9 mouse cellular contexts compared by ENCODE assay signal in the genomic region with DNA sequence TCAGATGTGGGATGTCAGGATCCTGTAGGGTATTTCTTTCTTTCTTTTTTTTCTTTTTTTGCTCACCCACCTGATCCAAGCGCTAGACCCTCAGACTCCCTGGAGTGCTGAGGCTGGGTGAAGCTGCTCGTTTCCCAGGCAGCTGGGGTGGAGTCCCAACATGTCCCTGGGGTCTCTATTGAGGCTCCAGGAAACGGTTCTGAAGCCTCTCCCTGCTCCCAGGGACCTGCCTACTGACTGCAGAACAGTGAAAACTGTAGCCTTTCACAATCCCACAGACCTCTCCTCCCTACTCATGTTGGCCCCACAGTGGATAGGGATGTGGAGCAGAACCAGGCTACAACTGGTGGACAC. TPM values are rescaled to one million over a fixed set of nuclear protein-coding genes. Genes with fewer than 3 reads are reported as not detected.
DNase-seq lines count a peak whose midpoint lies in the region; ATAC-seq and TF ChIP-seq lines count a peak whose summit lies in the region.
"Had no signal": no experiment of that assay in that cellular context is flagged by ENCODE, and none has a peak within 500 bp of the region (broad histone marks: within the 10 kb centered on the region; RNA-seq: fewer than 3 reads in every experiment).

No protein-coding gene starts in this region.

- no peak for ATAC-seq in intestine, embryonic 15.5 days
- ATAC-seq in neural tube, embryonic 12.5 days (ENCODE audit: low FRiP score, low read depth), result no peak
- ATAC-seq in granulocyte monocyte progenitor cell, adult 5-6 weeks (replicated peaks; ENCODE audit: poor library complexity, severe bottlenecking), result no peak

- H3K4me3 ChIP-seq in left cerebral cortex, adult 2 months, result peak overlapping the region; percentile 100
- H3K4me3 ChIP-seq in embryonic fibroblast, embryonic 13.5 days (ENCODE audit: insufficient read depth, low read length), result peak overlapping the region; percentile 91
- H3K4me3 ChIP-seq in intestine, embryonic 15.5 days (replicated peaks), result peak overlapping the region; percentile 89
- H3K4me3 ChIP-seq in neural tube, embryonic 12.5 days, result peak overlapping the region; percentile 83; the same call in 1 of the 2 replicates

- 0 out of 2 replicates have a peak, but pooled peaks cover 3% of the 10 kb centered on the region for H3K36me3 ChIP-seq in intestine, embryonic 15.5 days
- H3K36me3 ChIP-seq in neural tube, embryonic 12.5 days, result peaks cover 5% of the 10 kb centered on the region

- H3K27ac ChIP-seq in left cerebral cortex, adult 2 months, result peak overlapping the region; percentile 97
- H3K27ac ChIP-seq in embryonic fibroblast, embryonic 13.5 days (ENCODE audit: insufficient read depth, low read length), result peak overlapping the region; percentile 63
- peak overlapping the region; percentile 17; the same call in 1 of the 2 replicates for H3K27ac ChIP-seq in intestine, embryonic 15.5 days
- H3K27ac ChIP-seq in neural tube, embryonic 12.5 days, result no peak overlapping the region

- H3K9me3 ChIP-seq in intestine, embryonic 15.5 days, result no peaks in the 10 kb centered on the region
- H3K9me3 ChIP-seq in neural tube, embryonic 12.5 days, result no peaks in the 10 kb centered on the region

- H3K4me2 ChIP-seq in intestine, embryonic 15.5 days (replicated peaks), result peak overlapping the region; percentile 83
- peak overlapping the region; percentile 88 for H3K4me2 ChIP-seq in neural tube, embryonic 12.5 days (replicated peaks)

- H3K4me1 ChIP-seq in embryonic fibroblast, embryonic 13.5 days (ENCODE audit: control insufficient read depth, insufficient read depth, low read length), result peaks cover 7% of the 10 kb centered on the region
- H3K4me1 ChIP-seq in intestine, embryonic 15.5 days (replicated peaks), result peaks cover 60% of the 10 kb centered on the region
- peaks cover 40% of the 10 kb centered on the region for H3K4me1 ChIP-seq in neural tube, embryonic 12.5 days

- TF ChIP-seq POLR2A in embryonic fibroblast, embryonic 13.5 days (IDR thresholded peaks at IDR 0.05; ENCODE audit: low read depth, low read length), result no peak

- H3K9ac ChIP-seq in intestine, embryonic 15.5 days, result peak overlapping the region; percentile 97
- peak overlapping the region; percentile 89; the same call in 1 of the 2 replicates for H3K9ac ChIP-seq in neural tube, embryonic 12.5 days

- no peak for TF ChIP-seq CTCF in left cerebral cortex, adult 2 months (IDR thresholded peaks at IDR 0.05)
- no peak for TF ChIP-seq CTCF in embryonic fibroblast, embryonic 13.5 days (IDR thresholded peaks at IDR 0.05; ENCODE audit: borderline replicate concordance, insufficient read depth, low read length)

- DNase-seq in left cerebral cortex, adult 2 months (ENCODE audit: extremely low spot score in 1 of 2, low spot score in 2 of 2), result no peak
- DNase-seq in left cerebral cortex, postnatal 14 days (ENCODE audit: low spot score in 2 of 2), result no peak
- DNase-seq in yolk sac, embryonic 10.5 days (ENCODE audit: low spot score), result no peak
- DNase-seq in left cerebral cortex, adult 11 months (ENCODE audit: low spot score), result no peak
- DNase-seq: retina, postnatal 1 day had no signal

- WGBS in intestine, embryonic 15.5 days, result 48% methylated on average over 3 of the region's 3 CpGs
- WGBS in neural tube, embryonic 12.5 days, result 50% methylated on average over 3 of the region's 3 CpGs

- H3K27me3 ChIP-seq in intestine, embryonic 15.5 days (replicated peaks), result no peaks in the 10 kb centered on the region
- H3K27me3 ChIP-seq in neural tube, embryonic 12.5 days (replicated peaks), result no peaks in the 10 kb centered on the region

- intact Hi-C loops in left cerebral cortex, adult 2 months (cut with DNase I), result loop anchor here (1.0 kb wide), 1 partner anchor 10 kb away; no protein-coding TSS in a partner anchor
- intact Hi-C loops in left cerebral cortex, postnatal 14 days (cut with DNase I), result no loop called here

RNA-seq across cellular contexts. Expression of a gene that starts 2.0 kb away (rescaled TPM):
- total RNA-seq in left cerebral cortex, adult 2 months (2021), result 100 to 1,000 TPM; 380 to 388 TPM
- 100 to 1,000 TPM; 367 to 400 TPM for total RNA-seq in left cerebral cortex, postnatal 14 days (2021)
- polyA plus RNA-seq in embryonic fibroblast, embryonic 13.5 days (2011; ENCODE audit: insufficient read length, low read depth, missing spikeins), result 684 and 894 TPM in 2 replicates
- polyA plus RNA-seq in intestine, embryonic 15.5 days (2015; fragmentation: Nextera tagmentation; extraction: Ambion mirVana), result 411 and 413 TPM in 2 replicates
- polyA plus RNA-seq in neural tube, embryonic 12.5 days (2016; fragmentation: Nextera tagmentation; extraction: Ambion mirVana), result 255 and 258 TPM in 2 replicates
- 63.8 and 77.3 TPM in 2 replicates for total RNA-seq in granulocyte monocyte progenitor cell, adult 5-6 weeks (2014; fragmentation: Nextera tagmentation)
- total RNA-seq in granulocyte monocyte progenitor cell, adult 5-6 weeks (2017), result 159 and 201 TPM in 2 replicates

RNA-seq across cellular contexts. Expression of a gene that starts 14.5 kb away (rescaled TPM):
- 10 to 100 TPM; 38.0 to 41.5 TPM for total RNA-seq in left cerebral cortex, adult 2 months (2021)
- total RNA-seq in left cerebral cortex, postnatal 14 days (2021), result 10 to 100 TPM; 41.1 to 50.0 TPM
- 35.9 and 38.8 TPM in 2 replicates for polyA plus RNA-seq in embryonic fibroblast, embryonic 13.5 days (2011; ENCODE audit: insufficient read length, low read depth, missing spikeins)
- 76.0 and 76.2 TPM in 2 replicates for polyA plus RNA-seq in intestine, embryonic 15.5 days (2015; fragmentation: Nextera tagmentation; extraction: Ambion mirVana)
- 91.7 and 96.3 TPM in 2 replicates for polyA plus RNA-seq in neural tube, embryonic 12.5 days (2016; fragmentation: Nextera tagmentation; extraction: Ambion mirVana)
- 28.1 and 62.3 TPM in 2 replicates for total RNA-seq in granulocyte monocyte progenitor cell, adult 5-6 weeks (2014; fragmentation: Nextera tagmentation)
- total RNA-seq in granulocyte monocyte progenitor cell, adult 5-6 weeks (2017), result 33.9 and 45.6 TPM in 2 replicates

RNA-seq across cellular contexts. Expression of a gene that starts 39.9 kb away (rescaled TPM):
- not detected for total RNA-seq in left cerebral cortex, adult 2 months (2021)
- under 1 TPM in 1 of 2 experiments, not detected in 1; 0.19 TPM for total RNA-seq in left cerebral cortex, postnatal 14 days (2021)
- polyA plus RNA-seq in embryonic fibroblast, embryonic 13.5 days (2011; ENCODE audit: insufficient read length, low read depth, missing spikeins), result 0.47 TPM in 1 of 2 replicates, not detected in the other
- 8.2 and 9.8 TPM in 2 replicates for polyA plus RNA-seq in intestine, embryonic 15.5 days (2015; fragmentation: Nextera tagmentation; extraction: Ambion mirVana)
- 1.8 and 2.2 TPM in 2 replicates for polyA plus RNA-seq in neural tube, embryonic 12.5 days (2016; fragmentation: Nextera tagmentation; extraction: Ambion mirVana)
- not detected in 2 replicates for total RNA-seq in granulocyte monocyte progenitor cell, adult 5-6 weeks (2014; fragmentation: Nextera tagmentation)
- total RNA-seq in granulocyte monocyte progenitor cell, adult 5-6 weeks (2017), result not detected in 2 replicates

RNA-seq across cellular contexts. Expression of a gene that starts 49.7 kb away (rescaled TPM):
- total RNA-seq in left cerebral cortex, adult 2 months (2021), result under 1 TPM in 1 of 2 experiments, not detected in 1; 0.07 TPM
- total RNA-seq in left cerebral cortex, postnatal 14 days (2021), result under 1 TPM in 1 of 2 experiments, not detected in 1; 0.30 TPM
- polyA plus RNA-seq in embryonic fibroblast, embryonic 13.5 days (2011; ENCODE audit: insufficient read length, low read depth, missing spikeins), result not detected in 2 replicates
- polyA plus RNA-seq in intestine, embryonic 15.5 days (2015; fragmentation: Nextera tagmentation; extraction: Ambion mirVana), result 2.2 and 2.8 TPM in 2 replicates
- 1.4 and 2.2 TPM in 2 replicates for polyA plus RNA-seq in neural tube, embryonic 12.5 days (2016; fragmentation: Nextera tagmentation; extraction: Ambion mirVana)
- 140 and 158 TPM in 2 replicates for total RNA-seq in granulocyte monocyte progenitor cell, adult 5-6 weeks (2014; fragmentation: Nextera tagmentation)
- total RNA-seq in granulocyte monocyte progenitor cell, adult 5-6 weeks (2017), result 95.1 and 117 TPM in 2 replicates

RNA-seq across cellular contexts. Expression of a gene that starts 51.6 kb away (rescaled TPM):
- 1 to 10 TPM in 1 of 2 experiments, under 1 TPM in 1; 0.61 to 1.2 TPM for total RNA-seq in left cerebral cortex, adult 2 months (2021)
- 1 to 10 TPM in 1 of 2 experiments, under 1 TPM in 1; 0.91 to 1.7 TPM for total RNA-seq in left cerebral cortex, postnatal 14 days (2021)
- polyA plus RNA-seq in embryonic fibroblast, embryonic 13.5 days (2011; ENCODE audit: insufficient read length, low read depth, missing spikeins), result not detected in 2 replicates
- polyA plus RNA-seq in intestine, embryonic 15.5 days (2015; fragmentation: Nextera tagmentation; extraction: Ambion mirVana), result 7.9 and 9.9 TPM in 2 replicates
- 0.99 and 2.0 TPM in 2 replicates for polyA plus RNA-seq in neural tube, embryonic 12.5 days (2016; fragmentation: Nextera tagmentation; extraction: Ambion mirVana)
- total RNA-seq in granulocyte monocyte progenitor cell, adult 5-6 weeks (2014; fragmentation: Nextera tagmentation), result not detected in 2 replicates
- not detected in 2 replicates for total RNA-seq in granulocyte monocyte progenitor cell, adult 5-6 weeks (2017)
